Mouse (Mus musculus): ENCODE data around the gene Tex13c2. TPM values are rescaled to one million over a fixed set of nuclear protein-coding genes. Genes with fewer than 3 reads are reported as not detected.

Gene Tex13c2
- total RNA-seq (2023) = not detected in 2 replicates

GRCm38 (mm10) chrX:42489446-42489845 lies at the start of gene Tex13c2:
Gene Tex13c2, plus strand, starts transcription at chrX:42489691.

GRCm38 (mm10) chrX:42502291-42503043 lies 13.0 kb downstream of the Tex13c2 start, which contains the start of gene Sh2d1a:
Gene Sh2d1a, plus strand, starts transcription at chrX:42502453.

Other genes with a start within 250 kb of the Tex13c2 start
- not detected in 2 replicates for gene Sh2d1a, start 12.8 kb downstream of the Tex13c2 start, total RNA-seq (2023)

Data from neutrophil, adult 65 days (primary cell).